Mouse (Mus musculus) thymus, postnatal 36 days (tissue): Measurements from ENCODE around the gene Eif2s2.

Experiments used
- DNase-seq, 2 experiments: peaks; one replicate each; pipeline ENCODE4 v3.0.0; 2022; ENCODE audit warnings: mixed read lengths in 2 of 2

Eif2s2 gene

GRCm38 (mm10) chr2:154891585-154891984, 1.1 kb downstream of the Eif2s2 start:
- DNase-seq: no peak

GRCm38 (mm10) chr2:154876621-154877020, 16.1 kb downstream of the Eif2s2 start:
- no peak for DNase-seq

- DNase-seq: no peak
Observed at GRCm38 (mm10) chr2:154869954-154870641, 22.6 kb downstream of the Eif2s2 start.

GRCm38 (mm10) chr2:154868106-154868505, 24.6 kb downstream of the Eif2s2 start:
- DNase-seq: no peak

GRCm38 (mm10) chr2:154865696-154866095, 27.0 kb downstream of the Eif2s2 start:
- DNase-seq: no peak

- no peak for DNase-seq
Observed at GRCm38 (mm10) chr2:154863672-154864071, 29.1 kb downstream of the Eif2s2 start.

GRCm38 (mm10) chr2:154855383-154855782, 37.4 kb downstream of the Eif2s2 start:
- peak; percentile 37 to 56 for DNase-seq

GRCm38 (mm10) chr2:154848086-154848485, 44.6 kb downstream of the Eif2s2 start:
- DNase-seq: no peak

- DNase-seq: no peak
Observed at GRCm38 (mm10) chr2:154836537-154836936, 56.2 kb downstream of the Eif2s2 start.

GRCm38 (mm10) chr2:154834149-154834865, 58.4 kb downstream of the Eif2s2 start:
- no peak for DNase-seq

GRCm38 (mm10) chr2:154832471-154832870, 60.3 kb downstream of the Eif2s2 start:
- no peak for DNase-seq

- no peak for DNase-seq
Observed at GRCm38 (mm10) chr2:154827521-154827920, 65.2 kb downstream of the Eif2s2 start.

- DNase-seq: no peak
Observed at GRCm38 (mm10) chr2:154826054-154826538, 66.6 kb downstream of the Eif2s2 start.
